Mouse (Mus musculus) limb, embryonic 14.5 days (tissue): ENCODE results near the gene Nrp2. TPM values are rescaled to one million over a fixed set of nuclear protein-coding genes. Genes with fewer than 3 reads are reported as not detected.
A peak's percentile ranks its signal among the peaks of the same experiment; 100 is the strongest.

ENCODE experiments used
- ATAC-seq: fragments of 200-750 bp; cut with Nextera tagmentation; 2 replicates; pipeline ENCODE4 v1.8.0; 2017; ENCODE audit warnings: low read depth, moderate number of reproducible peaks, moderate TSS enrichment; ENCODE audit not compliant: low FRiP score
- DNase-seq: peaks from one replicate; pipeline ENCODE4 v3.0.0-alpha.2; 2015; ENCODE audit warnings: low spot score
- H3K27ac ChIP-seq: fragments of 300-500 bp; sonication (generic); replicated peaks from 2 replicates; pipeline ENCODE4 v1.5.1; 2014; ENCODE audit warnings: low read depth, mild to moderate bottlenecking, low read length, moderate library complexity, mixed read lengths
- H3K27me3 ChIP-seq: fragments of 300-500 bp; sonication (generic); 2 replicates; pipeline ENCODE4 v1.6.1; 2014; ENCODE audit warnings: low read length, mixed read lengths; ENCODE audit not compliant: control insufficient read depth, insufficient read depth
- H3K36me3 ChIP-seq: fragments of 300-500 bp; sonication (generic); 2 replicates; pipeline ENCODE4 v1.6.1; 2014; ENCODE audit warnings: mild to moderate bottlenecking, low read length, moderate library complexity, mixed read lengths; ENCODE audit not compliant: control insufficient read depth, insufficient read depth
- H3K4me1 ChIP-seq: fragments of 300-500 bp; sonication (generic); 2 replicates; pipeline ENCODE4 v1.6.1; 2014; ENCODE audit warnings: antibody characterized with exemption, low read length, mixed read lengths; ENCODE audit not compliant: control insufficient read depth, insufficient read depth
- H3K4me2 ChIP-seq: fragments of 300-500 bp; sonication (generic); replicated peaks from 2 replicates; pipeline ENCODE4 v1.6.1; 2014; ENCODE audit warnings: low read depth, mild to moderate bottlenecking, low read length, moderate library complexity; ENCODE audit not compliant: severe bottlenecking
- H3K4me3 ChIP-seq: fragments of 300-500 bp; sonication (generic); replicated peaks from 2 replicates; pipeline ENCODE4 v1.5.1; 2014; ENCODE audit warnings: low read length
- H3K9ac ChIP-seq: fragments of 300-500 bp; sonication (generic); 2 replicates; pipeline ENCODE4 v1.6.1; 2014; ENCODE audit warnings: mild to moderate bottlenecking, low read depth, low read length, moderate library complexity; ENCODE audit not compliant: severe bottlenecking
- H3K9me3 ChIP-seq: fragments of 300-500 bp; sonication (generic); 2 replicates; pipeline ENCODE4 v1.6.1; 2016; ENCODE audit warnings: low read length; ENCODE audit not compliant: control insufficient read depth
- POLR2A ChIP-seq: fragments of 200-500 bp; IDR thresholded peaks from 2 replicates; pipeline ENCODE4 v1.8.0; 2012; ENCODE audit warnings: inconsistent platforms, mild to moderate bottlenecking, moderate library complexity, borderline replicate concordance; ENCODE audit not compliant: insufficient read depth, insufficient read length; ENCODE audit errors: extremely low read depth
- WGBS: fragments of 180-500 bp; shearing (Covaris S2); extraction: QIAGEN DNeasy Blood & Tissue Kit; methylation state at CpG from one replicate; pipeline ENCODE4 v1.1.7; 2014; 5-methylcytosine and 5-hydroxymethylcytosine counted together
- polyA plus RNA-seq, 2 experiments: library from polyadenylated mRNA; depleted of rRNA in 1 of 2; stranded (reverse) in 1 of 2; unstranded in 1 of 2; fragments of >200 nt; fragmentation: Nextera tagmentation in 1 of 2; extraction: Ambion mirVana in 1 of 2; gene quantifications; 2 replicates each; pipeline versions ENCODE4 v1.2.1 to v1.2.3; 2012 to 2014

Gene Nrp2
- polyA plus RNA-seq, 2 experiments = 30.4 to 60.3 TPM

- no peak; the same call in 1 of the 2 replicates for ATAC-seq
- Histone ChIP-seq H3K9me3 (no peaks in the 10 kb centered on the region), H3K4me1 (peaks cover 19% of the 10 kb centered on the region), H3K4me2 (no peak overlapping the region), H3K9ac (no peak overlapping the region), H3K27ac (no peak overlapping the region), H3K27me3 (no peaks in the 10 kb centered on the region), H3K36me3 (no peaks in the 10 kb centered on the region), H3K4me3 (no peak overlapping the region)
- peak; percentile 66 for DNase-seq
- TF ChIP-seq POLR2A = no peak
- 41% methylated on average over 9 of the region's 9 CpGs for WGBS
Measured at GRCm38 (mm10) chr1:62859556-62860300, 156.6 kb downstream of the Nrp2 start.

GRCm38 (mm10) chr1:62860327-62860726, 157.2 kb downstream of the Nrp2 start:
- H3K27me3 ChIP-seq = no peaks in the 10 kb centered on the region

DNA sequence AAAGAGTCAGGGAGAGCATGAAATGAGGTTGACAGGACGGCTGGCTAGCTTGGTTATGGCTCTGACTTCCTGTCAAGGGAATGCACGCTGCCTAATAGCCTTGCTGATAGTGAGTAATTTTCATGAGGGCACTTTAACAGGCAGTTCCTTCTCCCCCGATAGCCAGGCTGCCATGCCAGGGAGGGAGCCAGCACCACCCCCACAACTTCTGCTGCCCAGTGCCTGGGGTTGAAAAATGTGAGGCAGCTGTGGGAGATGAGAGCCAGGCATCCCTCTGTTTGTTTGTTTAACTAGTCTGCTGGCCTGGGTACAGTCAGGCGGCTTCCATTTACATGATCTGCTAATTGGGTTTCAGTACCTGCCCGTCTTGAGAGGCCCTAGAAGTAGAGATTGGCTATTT, 157.7 kb downstream of the Nrp2 start:
- peaks cover 19% of the 10 kb centered on the region for H3K4me1 ChIP-seq
- no peak for TF ChIP-seq POLR2A
- 5% methylated on average over 5 of the region's 5 CpGs for WGBS
- no peak for ATAC-seq
- no peaks in the 10 kb centered on the region for H3K27me3 ChIP-seq
- no peak overlapping the region for H3K4me3 ChIP-seq
- H3K9me3 ChIP-seq = no peaks in the 10 kb centered on the region
- H3K4me2 ChIP-seq = no peak overlapping the region
- no peaks in the 10 kb centered on the region for H3K36me3 ChIP-seq
- no peak overlapping the region for H3K9ac ChIP-seq
- no peak for DNase-seq
- H3K27ac ChIP-seq = no peak overlapping the region

More at GRCm38 (mm10) chr1:62860327-62860726, 157.2 kb downstream of the Nrp2 start:
- Histone ChIP-seq H3K9ac (no peak overlapping the region), H3K4me1 (peaks cover 19% of the 10 kb centered on the region), H3K4me2 (no peak overlapping the region), H3K36me3 (no peaks in the 10 kb centered on the region), H3K9me3 (no peaks in the 10 kb centered on the region), H3K4me3 (no peak overlapping the region), H3K27ac (no peak overlapping the region)
- ATAC-seq = no peak
- DNase-seq = no peak
- TF ChIP-seq POLR2A = no peak
- 54% methylated on average over 5 of the region's 5 CpGs for WGBS
